Mouse (Mus musculus): ENCODE measurements around the gene Ppp2r5a.

The Ppp2r5a gene

GRCm38 (mm10) chr1:191418936-191419335 is 15.9 kb upstream of the Ppp2r5a start:
- DNase-seq (ENCODE audit: extremely low spot score): no peak

GRCm38 (mm10) chr1:191417111-191417510 is 14.0 kb upstream of the Ppp2r5a start:
- DNase-seq (ENCODE audit: extremely low spot score): no peak

GRCm38 (mm10) chr1:191416611-191417010 is 13.5 kb upstream of the Ppp2r5a start:
- DNase-seq (ENCODE audit: extremely low spot score): no peak

GRCm38 (mm10) chr1:191414432-191414831 is 11.4 kb upstream of the Ppp2r5a start:
- DNase-seq (ENCODE audit: extremely low spot score): no peak

GRCm38 (mm10) chr1:191413691-191414415 is 10.8 kb upstream of the Ppp2r5a start:
- no peak for DNase-seq (ENCODE audit: extremely low spot score)

- no peak for DNase-seq (ENCODE audit: extremely low spot score)
Observed at GRCm38 (mm10) chr1:191410294-191411036, 7.4 kb upstream of the Ppp2r5a start.

- no peak for DNase-seq (ENCODE audit: extremely low spot score)
Observed at GRCm38 (mm10) chr1:191407246-191407645, 4.2 kb upstream of the Ppp2r5a start.

GRCm38 (mm10) chr1:191406516-191406915 is 3.4 kb upstream of the Ppp2r5a start:
- DNase-seq (ENCODE audit: extremely low spot score): no peak

GRCm38 (mm10) chr1:191404721-191405329 is 1.8 kb upstream of the Ppp2r5a start:
- no peak for DNase-seq (ENCODE audit: extremely low spot score)

- no peak for DNase-seq (ENCODE audit: extremely low spot score)
Observed at GRCm38 (mm10) chr1:191404301-191404700, 1.2 kb upstream of the Ppp2r5a start.

GRCm38 (mm10) chr1:191402506-191402905 is 566 bp downstream of the Ppp2r5a start:
- no peak for DNase-seq (ENCODE audit: extremely low spot score)

GRCm38 (mm10) chr1:191396897-191397849 is 5.9 kb downstream of the Ppp2r5a start:
- peak; percentile 100 for DNase-seq (ENCODE audit: extremely low spot score)

- no peak for DNase-seq (ENCODE audit: extremely low spot score)
Observed at GRCm38 (mm10) chr1:191396446-191396845, 6.6 kb downstream of the Ppp2r5a start.

- peak; percentile 56 for DNase-seq (ENCODE audit: extremely low spot score)
Observed at GRCm38 (mm10) chr1:191395871-191396433, 7.1 kb downstream of the Ppp2r5a start.

GRCm38 (mm10) chr1:191395200-191395599 is 7.9 kb downstream of the Ppp2r5a start:
- no peak for DNase-seq (ENCODE audit: extremely low spot score)

- DNase-seq (ENCODE audit: extremely low spot score): no peak
Observed at GRCm38 (mm10) chr1:191394126-191394525, 8.9 kb downstream of the Ppp2r5a start.

GRCm38 (mm10) chr1:191393536-191393935 is 9.5 kb downstream of the Ppp2r5a start:
- DNase-seq (ENCODE audit: extremely low spot score): no peak

- peak; percentile 68 for DNase-seq (ENCODE audit: extremely low spot score)
Observed at GRCm38 (mm10) chr1:191391311-191391710, 11.8 kb downstream of the Ppp2r5a start.

- no peak for DNase-seq (ENCODE audit: extremely low spot score)
Observed at GRCm38 (mm10) chr1:191384786-191385430, 18.2 kb downstream of the Ppp2r5a start.

- no peak for DNase-seq (ENCODE audit: extremely low spot score)
Observed at GRCm38 (mm10) chr1:191381955-191382736, 20.9 kb downstream of the Ppp2r5a start.

All from embryo, embryonic 9.5 days (tissue).